Mouse (Mus musculus) kidney, postnatal 0 days (tissue): ENCODE data around the gene 4931428F04Rik. TPM values are rescaled to one million over a fixed set of nuclear protein-coding genes. Genes with fewer than 3 reads are reported as not detected.

Experiments
- ATAC-seq: fragments of 200-750 bp; cut with Nextera tagmentation; replicated peaks from 2 replicates; pipeline ENCODE4 v1.8.0; 2017; ENCODE audit warnings: low read depth, moderate number of reproducible peaks, moderate TSS enrichment, moderate library complexity; ENCODE audit not compliant: low FRiP score
- DNase-seq: peaks from one replicate; pipeline ENCODE4 v3.0.0-alpha.2; 2016; ENCODE audit warnings: low spot score
- H3K27ac ChIP-seq: fragments of 300-500 bp; sonication (generic); 2 replicates; pipeline ENCODE4 v1.5.1; 2014; ENCODE audit warnings: mild to moderate bottlenecking
- H3K27me3 ChIP-seq: fragments of 300-500 bp; sonication (generic); 2 replicates; pipeline ENCODE4 v1.6.1; 2014; ENCODE audit warnings: low read length, mixed read lengths; ENCODE audit not compliant: insufficient read depth
- H3K36me3 ChIP-seq: fragments of 300-500 bp; sonication (generic); 2 replicates; pipeline ENCODE4 v1.6.1; 2014; ENCODE audit warnings: low read length, mixed read lengths; ENCODE audit not compliant: insufficient read depth
- H3K4me1 ChIP-seq: fragments of 300-500 bp; sonication (generic); replicated peaks from 2 replicates; pipeline ENCODE4 v1.6.1; 2014; ENCODE audit warnings: antibody characterized with exemption, low read length, mixed read lengths; ENCODE audit not compliant: insufficient read depth
- H3K4me2 ChIP-seq: fragments of 300-500 bp; sonication (generic); 2 replicates; pipeline ENCODE4 v1.6.1; 2014; ENCODE audit warnings: mild to moderate bottlenecking, low read length, moderate library complexity, mixed read lengths
- H3K4me3 ChIP-seq: fragments of 300-500 bp; sonication (generic); replicated peaks from 2 replicates; pipeline ENCODE4 v1.5.1; 2014; ENCODE audit warnings: low read depth, low read length
- H3K9ac ChIP-seq: fragments of 300-500 bp; sonication (generic); 2 replicates; pipeline ENCODE4 v1.6.1; 2014; ENCODE audit warnings: low read depth, low read length
- H3K9me3 ChIP-seq: fragments of 300-500 bp; sonication (generic); replicated peaks from 2 replicates; pipeline ENCODE4 v1.6.1; 2016; ENCODE audit warnings: low read length, inconsistent platforms, mixed read lengths
- CTCF ChIP-seq: IDR thresholded peaks from 2 replicates; pipeline ENCODE4 v1.5.1; 2016; ENCODE audit warnings: antibody characterized with exemption, low read depth, mild to moderate bottlenecking, moderate library complexity
- WGBS: fragments of 180-500 bp; shearing (Covaris S2); extraction: QIAGEN DNeasy Blood & Tissue Kit; methylation state at CpG from one replicate; pipeline ENCODE4 v1.1.7; 2014; 5-methylcytosine and 5-hydroxymethylcytosine counted together
- polyA plus RNA-seq: library from polyadenylated mRNA; unstranded; fragments of >200 nt; fragmentation: Nextera tagmentation; extraction: Ambion mirVana; gene quantifications from 2 replicates; pipeline ENCODE4 v1.2.1, GENCODE M21; 2015

4931428F04Rik gene
- polyA plus RNA-seq, 1 experiment from 2014 or later = 5.5 TPM

- peak overlapping the region; percentile 28; the same call in 1 of the 2 replicates for H3K9ac ChIP-seq
- 5% methylated on average over 55 of the region's 55 CpGs for WGBS
Measured at GRCm38 (mm10) chr8:105258911-105259720, 30.5 kb downstream of the 4931428F04Rik start.

DNA sequence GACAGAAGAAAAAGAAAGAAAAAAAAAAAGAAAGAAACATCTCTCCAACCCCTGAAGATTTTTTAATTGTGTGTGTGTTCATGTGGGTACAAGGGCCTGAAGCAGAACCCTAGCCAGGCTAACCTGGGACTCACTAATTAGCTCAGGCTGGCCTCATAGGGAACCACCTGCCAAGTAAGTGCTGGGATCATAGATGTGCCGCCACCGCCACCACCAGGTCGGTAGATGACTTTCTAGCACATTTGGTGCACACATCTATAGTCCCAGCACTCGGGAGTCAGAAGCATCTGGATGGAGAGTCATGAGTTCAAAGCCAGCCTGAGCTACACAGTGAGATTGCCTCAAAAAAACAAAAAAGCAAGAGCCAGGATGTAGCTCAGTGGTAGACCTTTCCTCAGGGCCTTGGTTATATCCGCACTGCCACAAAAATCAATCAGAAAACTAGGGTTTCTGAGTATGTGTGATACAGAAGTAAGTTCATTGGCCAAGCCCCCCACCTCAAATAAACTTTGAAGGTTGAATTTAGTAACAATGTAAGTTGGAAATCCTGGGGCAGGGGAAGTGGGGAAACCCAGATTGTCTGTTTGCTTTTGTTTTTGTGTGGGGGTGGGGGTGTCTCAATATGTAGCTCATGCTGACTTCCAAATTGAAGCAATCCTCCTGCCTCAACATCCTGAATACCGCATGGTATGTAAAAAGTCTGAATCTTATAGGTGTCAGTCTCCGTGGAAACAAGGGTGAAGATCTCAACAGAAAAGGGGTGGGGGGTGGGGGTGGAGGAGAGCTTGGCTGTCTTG lies 32.1 kb downstream of the 4931428F04Rik start:
- Histone ChIP-seq H3K9ac (no peak overlapping the region), H3K4me1 (peaks cover 18% of the 10 kb centered on the region; the same call in 1 of the 2 replicates), H3K4me3 (no peak overlapping the region), H3K36me3 (no peaks in the 10 kb centered on the region), H3K27me3 (0 out of 2 replicates have a peak, but pooled peaks cover 8% of the 10 kb centered on the region), H3K9me3 (no peaks in the 10 kb centered on the region), H3K4me2 (no peak overlapping the region), H3K27ac (no peak overlapping the region)
- TF ChIP-seq CTCF = no peak
- DNase-seq = no peak
- WGBS = 76% methylated on average over 7 of the region's 7 CpGs
- no peak for ATAC-seq

More at GRCm38 (mm10) chr8:105258911-105259720, 30.5 kb downstream of the 4931428F04Rik start:
- Histone ChIP-seq H3K27me3 (0 out of 2 replicates have a peak, but pooled peaks cover 8% of the 10 kb centered on the region), H3K4me2 (peak overlapping the region; percentile 66), H3K4me3 (peak overlapping the region; percentile 29), H3K27ac (no peak overlapping the region), H3K9me3 (no peaks in the 10 kb centered on the region), H3K4me1 (peaks cover 15% of the 10 kb centered on the region; the same call in 1 of the 2 replicates), H3K36me3 (no peaks in the 10 kb centered on the region)
- DNase-seq (peak; percentile 58), ATAC-seq (peak; percentile 9; the same call in 1 of the 2 replicates)
- TF ChIP-seq CTCF = peak; percentile 30; the same call in 1 of the 2 replicates

DNA sequence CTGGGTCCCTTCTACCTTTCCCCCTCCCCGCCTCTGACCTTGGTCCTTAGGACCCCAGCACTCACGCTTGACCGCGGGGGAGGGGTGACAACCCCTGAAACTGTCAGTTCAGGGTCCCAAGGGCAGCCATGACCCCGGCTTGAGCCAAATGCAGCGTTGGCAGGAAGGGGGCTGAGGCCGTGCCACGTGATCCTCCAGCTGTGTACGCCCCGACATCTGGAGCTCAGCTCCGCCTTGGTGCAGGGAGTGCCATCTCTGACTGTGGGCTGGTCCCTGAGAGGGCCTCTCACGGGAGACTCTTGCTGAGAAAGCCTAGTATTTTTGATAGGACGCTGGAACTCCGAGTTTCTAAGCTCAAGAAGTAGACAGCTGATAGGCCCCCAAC lies 34.7 kb downstream of the 4931428F04Rik start, which contains the start of gene B3gnt9:
Gene B3gnt9 (minus strand): TSS at position 188 of the 385 bp plus-strand sequence.
- peaks cover 18% of the 10 kb centered on the region; the same call in 1 of the 2 replicates for H3K4me1 ChIP-seq
- peak within 1 kb of the TSS; percentile 62 for H3K4me3 ChIP-seq
- WGBS = 1% methylated on average over 14 of the region's 14 CpGs
- peaks cover 22% of the 10 kb centered on the region; the same call in 1 of the 2 replicates for H3K36me3 ChIP-seq
- no peak for TF ChIP-seq CTCF
- peak within 1 kb of the TSS; percentile 61 for H3K9ac ChIP-seq
- peak within 1 kb of the TSS; percentile 98 for H3K4me2 ChIP-seq
- ATAC-seq (peak; percentile 45), DNase-seq (peak; percentile 62)
- H3K27me3 ChIP-seq = 0 out of 2 replicates have a peak, but pooled peaks cover 8% of the 10 kb centered on the region
- H3K27ac ChIP-seq = peak within 1 kb of the TSS; percentile 50
- H3K9me3 ChIP-seq = no peaks in the 10 kb centered on the region

GRCm38 (mm10) chr8:105254152-105254965 lies 35.3 kb downstream of the 4931428F04Rik start:
- H3K9ac ChIP-seq = peak overlapping the region; percentile 61
- DNase-seq (peak; percentile 92), ATAC-seq (peak; percentile 78)
- peak overlapping the region; percentile 62 for H3K4me3 ChIP-seq
- WGBS = under 1% methylated on average over 67 of the region's 74 CpGs
- 0 out of 2 replicates have a peak, but pooled peaks cover 7% of the 10 kb centered on the region for H3K27me3 ChIP-seq
- peaks cover 14% of the 10 kb centered on the region; the same call in 1 of the 2 replicates for H3K4me1 ChIP-seq
- TF ChIP-seq CTCF = peak; percentile 89
- H3K36me3 ChIP-seq = peaks cover 28% of the 10 kb centered on the region
- peak overlapping the region; percentile 50 for H3K27ac ChIP-seq
- peak overlapping the region; percentile 98 for H3K4me2 ChIP-seq
- H3K9me3 ChIP-seq = no peaks in the 10 kb centered on the region

DNA sequence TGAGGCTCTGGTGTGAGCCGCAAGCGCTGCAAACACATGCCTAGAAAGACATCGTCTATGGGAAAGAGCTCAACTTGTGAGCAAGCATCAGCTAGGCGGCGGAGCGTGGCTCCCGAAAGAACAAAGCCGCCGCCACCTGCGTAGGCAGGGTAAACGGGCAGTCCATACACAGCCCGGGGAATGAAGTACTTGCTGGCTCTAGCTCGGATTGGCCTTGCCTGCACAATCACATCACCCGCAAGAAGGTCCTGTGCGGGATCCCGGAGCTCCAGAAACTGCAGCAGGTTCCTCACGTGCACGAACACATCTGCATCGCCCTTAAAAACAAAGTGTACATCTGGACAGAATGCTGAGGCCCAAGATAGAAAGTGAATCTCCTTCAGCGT lies 35.9 kb downstream of the 4931428F04Rik start:
- no peak for TF ChIP-seq CTCF
- peak overlapping the region; percentile 62 for H3K4me3 ChIP-seq
- 32% methylated on average over 20 of the region's 20 CpGs for WGBS
- 0 out of 2 replicates have a peak, but pooled peaks have one; percentile 15 for ATAC-seq
- H3K9ac ChIP-seq = no peak overlapping the region
- H3K9me3 ChIP-seq = no peaks in the 10 kb centered on the region
- H3K36me3 ChIP-seq = peaks cover 32% of the 10 kb centered on the region
- H3K27ac ChIP-seq = no peak overlapping the region
- no peak for DNase-seq
- H3K4me1 ChIP-seq = 0 out of 2 replicates have a peak, but pooled peaks cover 8% of the 10 kb centered on the region
- 0 out of 2 replicates have a peak, but pooled peaks cover under 1% of the 10 kb centered on the region for H3K27me3 ChIP-seq
- peak overlapping the region; percentile 98 for H3K4me2 ChIP-seq
